Mouse (Mus musculus) adrenal gland, postnatal 14 days (tissue): ENCODE results near the gene Sdcbp2. TPM values are rescaled to one million over a fixed set of nuclear protein-coding genes. Genes with fewer than 3 reads are reported as not detected.
"Not testable (repeated sequence)": the region's sequence is repeated elsewhere in the genome, so short reads cannot be mapped to it uniquely, and the experiment has no call there.

Experiments
- DNase-seq: peaks from one replicate; pipeline ENCODE4 v3.0.0; 2021; ENCODE audit warnings: mixed read lengths
- total RNA-seq: library from RNA; stranded (reverse); gene quantifications from 2 replicates; pipeline ENCODE4 v1.2.3, GENCODE M21; 2021

Gene Sdcbp2
- total RNA-seq, 1 experiment from 2014 or later = 2.1 TPM

GRCm38 (mm10) chr2:151566856-151567255 is 5.6 kb upstream of the Sdcbp2 start:
- peak; percentile 52 for DNase-seq

- peak; percentile 78 for DNase-seq
These were observed 3.0 kb upstream of the Sdcbp2 start for GRCm38 (mm10) chr2:151569452-151569851.

- no peak for DNase-seq
These were observed 1.2 kb downstream of the Sdcbp2 start for GRCm38 (mm10) chr2:151573667-151574066.

DNA sequence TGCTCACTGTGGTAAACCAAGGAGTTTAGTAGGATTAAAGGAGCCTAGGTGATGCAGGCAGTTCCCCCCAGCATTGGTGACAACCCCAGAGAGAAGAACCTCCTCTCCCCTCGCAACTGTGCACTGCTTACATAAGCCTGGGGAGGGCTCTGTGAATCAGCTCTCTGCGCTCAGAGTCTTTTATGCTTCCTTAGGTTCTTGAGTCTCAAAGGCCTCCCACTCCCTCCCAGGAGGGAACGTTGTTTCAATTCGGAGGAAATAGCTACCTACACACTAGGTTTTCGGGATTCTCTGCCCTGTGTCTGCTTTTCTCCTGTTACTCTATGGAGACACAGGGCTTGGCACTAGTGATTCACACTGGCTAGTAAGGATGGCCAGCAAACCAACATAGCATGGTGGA is 2.2 kb downstream of the Sdcbp2 start:
- DNase-seq = no peak

DNA sequence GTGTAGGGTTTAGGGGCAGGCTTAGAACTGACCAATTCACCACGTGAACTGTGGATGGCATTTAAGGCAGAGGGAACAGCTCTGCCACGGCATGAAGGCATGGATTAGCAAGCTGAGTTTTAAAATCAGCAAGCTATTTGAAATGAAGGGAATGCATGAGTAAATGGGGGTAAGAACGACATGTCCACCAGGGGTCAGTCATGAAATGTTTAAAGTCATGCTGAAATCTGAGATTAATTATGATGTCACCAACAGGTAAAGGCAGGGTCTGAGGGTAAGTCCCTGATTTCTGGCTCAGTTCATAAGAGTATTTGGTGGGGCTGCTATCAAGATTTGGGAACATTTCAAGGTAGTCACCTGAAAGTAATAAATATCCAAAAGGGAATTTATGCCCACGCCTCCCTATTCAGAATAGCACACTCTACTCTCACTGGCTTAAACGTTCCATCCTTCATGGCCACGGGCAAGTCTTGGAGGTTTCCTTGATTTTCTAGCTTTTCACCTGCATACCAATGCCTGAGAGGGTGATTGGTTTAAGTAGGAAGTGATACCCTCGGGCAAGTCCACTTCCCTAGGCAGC is 2.8 kb downstream of the Sdcbp2 start:
- DNase-seq = peak; percentile 51

DNA sequence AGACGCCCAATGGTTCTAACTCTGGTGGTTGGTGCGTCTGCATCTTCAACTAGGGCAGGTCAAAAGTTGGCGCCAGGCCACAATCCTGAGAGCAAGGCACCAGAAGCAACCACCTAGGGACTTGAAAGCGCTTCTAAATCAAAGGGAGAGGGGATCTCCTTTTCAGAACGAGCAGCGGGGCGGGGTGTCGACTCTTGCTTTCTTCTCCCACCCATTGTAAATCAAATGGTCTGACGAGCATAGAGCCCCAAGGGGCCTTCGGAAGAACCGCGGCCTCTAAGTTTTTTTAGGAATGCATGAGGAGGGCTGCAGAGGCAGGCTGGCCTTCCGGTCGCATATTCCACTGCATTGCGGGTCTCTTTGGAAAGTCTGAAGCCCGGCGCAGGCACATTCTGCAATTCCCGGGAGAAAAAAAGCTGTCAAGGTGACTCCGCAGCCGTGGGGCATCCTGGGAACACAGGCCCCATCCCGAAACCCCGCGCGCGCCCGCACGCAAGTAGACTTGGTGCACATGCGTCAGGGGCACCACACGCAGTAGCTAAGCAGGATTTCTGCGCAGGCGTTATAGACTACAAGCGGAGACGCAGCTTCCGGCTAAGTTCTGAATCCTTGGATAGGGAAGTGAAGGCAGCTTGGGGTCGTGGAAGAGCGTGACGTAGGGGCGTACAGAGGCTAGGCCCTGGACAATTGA is 3.4 kb downstream of the Sdcbp2 start:
- peak; percentile 93 for DNase-seq

- no peak for DNase-seq
These were observed 6.8 kb downstream of the Sdcbp2 start for GRCm38 (mm10) chr2:151579183-151579582.

DNA sequence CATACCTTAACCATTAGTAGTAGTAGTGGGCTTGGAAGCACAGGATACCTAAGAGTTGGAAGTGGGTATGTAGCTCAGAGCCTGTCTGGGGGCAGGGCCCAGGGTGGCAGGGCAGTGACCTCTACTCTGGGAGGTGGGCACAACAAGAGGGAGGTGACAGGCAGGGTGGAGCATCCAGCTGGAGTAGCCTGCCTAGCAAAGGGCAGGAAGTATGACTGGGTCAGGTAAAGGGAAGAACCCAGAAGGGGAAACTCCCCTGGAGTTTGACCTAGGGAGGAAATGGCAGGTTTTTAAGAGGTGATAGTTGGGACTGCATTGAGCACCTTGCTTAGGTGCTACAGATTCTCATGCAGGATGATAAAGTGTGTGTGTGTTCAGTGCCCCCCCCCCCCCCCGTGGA is 8.5 kb downstream of the Sdcbp2 start:
- no peak for DNase-seq

GRCm38 (mm10) chr2:151585934-151586333 is 13.5 kb downstream of the Sdcbp2 start:
- no peak for DNase-seq

DNA sequence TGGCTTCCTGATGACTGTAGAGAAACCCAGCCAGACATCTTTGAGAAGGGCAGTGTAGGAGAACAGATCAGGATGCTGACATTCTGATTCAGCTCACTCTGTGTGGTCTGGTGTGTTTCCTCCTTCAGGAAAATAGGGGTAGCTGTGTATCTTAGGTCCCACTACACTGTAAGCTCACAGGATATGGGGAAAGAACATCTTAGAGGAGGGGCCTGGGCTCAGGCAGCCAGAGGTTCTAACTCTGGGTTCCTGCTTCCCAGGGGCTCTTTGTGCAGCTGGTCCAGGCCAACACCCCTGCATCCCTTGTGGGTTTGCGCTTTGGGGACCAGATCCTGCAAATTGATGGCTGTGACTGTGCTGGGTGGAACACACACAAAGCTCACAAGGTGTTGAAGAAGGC is 14.4 kb downstream of the Sdcbp2 start:
- no peak for DNase-seq

- DNase-seq = no peak
These were observed 14.9 kb downstream of the Sdcbp2 start for GRCm38 (mm10) chr2:151587306-151587705.

- no peak for DNase-seq
These were observed 25.6 kb downstream of the Sdcbp2 start for GRCm38 (mm10) chr2:151598068-151598467.

DNA sequence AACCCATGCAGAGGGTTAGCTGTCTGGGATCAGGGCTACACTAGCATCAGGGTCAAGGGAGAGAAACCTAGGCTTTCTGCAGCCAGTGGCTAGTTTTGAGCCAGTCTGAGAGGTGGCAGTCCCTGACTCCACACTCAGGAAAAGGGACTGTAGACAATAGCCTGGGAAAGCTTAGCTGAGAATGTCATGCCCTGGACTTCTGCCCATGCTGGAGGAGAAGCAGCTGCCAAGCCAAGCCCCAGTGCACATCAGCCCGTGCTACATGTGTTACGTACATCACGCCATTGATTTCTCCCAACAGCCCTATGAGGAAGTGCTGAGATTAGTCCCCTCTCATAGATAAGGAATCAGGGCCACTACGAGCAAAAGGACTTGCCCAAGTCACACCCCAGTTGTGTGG is 29.7 kb downstream of the Sdcbp2 start:
- no peak for DNase-seq

- DNase-seq = peak; percentile 46
These were observed 31.2 kb downstream of the Sdcbp2 start for GRCm38 (mm10) chr2:151603630-151604029.

DNA sequence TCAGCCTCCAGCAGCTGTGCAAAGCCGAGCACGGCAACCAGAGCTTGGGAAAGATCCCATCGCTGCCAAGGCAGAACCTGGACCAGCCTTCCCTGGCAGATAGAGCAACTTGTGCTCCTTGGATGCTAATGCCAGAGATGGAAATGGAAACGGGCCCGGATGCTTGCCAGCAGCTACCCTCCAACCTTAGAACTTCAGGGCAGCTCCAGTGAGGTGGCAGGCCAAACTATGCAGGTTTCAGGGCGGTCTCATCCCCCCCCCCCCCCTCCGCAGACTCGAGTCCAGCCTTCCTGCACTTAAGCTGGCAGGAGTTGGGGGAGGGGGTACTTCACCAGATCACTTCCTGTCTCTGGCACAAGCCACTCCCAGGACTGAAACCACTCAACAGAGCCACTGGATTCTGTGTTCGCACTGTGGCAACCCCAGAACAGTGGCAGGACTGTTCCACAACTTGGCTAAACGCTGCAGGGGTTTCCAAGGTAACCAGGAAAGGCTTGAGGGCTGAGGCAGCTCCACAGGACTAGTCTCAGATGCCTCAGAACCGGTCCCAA is 33.1 kb downstream of the Sdcbp2 start:
- peak; percentile 31 for DNase-seq

GRCm38 (mm10) chr2:151608435-151608834 is 36.0 kb downstream of the Sdcbp2 start:
- no peak for DNase-seq

GRCm38 (mm10) chr2:151609974-151610373 is 37.6 kb downstream of the Sdcbp2 start:
- DNase-seq = peak; percentile 54

- DNase-seq = not testable (repeated sequence)
These were observed 43.4 kb downstream of the Sdcbp2 start for GRCm38 (mm10) chr2:151615779-151616178.

- no peak for DNase-seq
These were observed 44.3 kb downstream of the Sdcbp2 start for GRCm38 (mm10) chr2:151616551-151617329.

DNA sequence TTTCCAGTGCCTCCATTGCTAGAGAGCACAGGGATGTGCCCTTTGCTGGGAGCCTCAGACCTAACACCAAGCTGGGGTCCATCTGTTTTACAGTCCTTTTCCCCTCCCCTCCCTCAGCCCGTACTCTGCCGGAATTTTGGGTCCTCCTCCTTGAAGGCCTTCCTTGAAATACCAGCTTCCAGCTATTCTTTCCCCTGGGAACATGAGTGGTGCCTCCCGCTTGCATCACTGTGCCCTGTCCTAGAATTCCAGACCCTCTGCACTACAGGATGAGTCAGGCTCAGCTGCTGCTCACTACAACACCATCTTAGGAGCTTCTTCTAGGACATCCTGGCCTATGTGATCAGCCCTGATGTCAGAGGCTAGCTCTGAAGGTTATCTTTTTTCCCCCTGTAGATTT is 51.4 kb downstream of the Sdcbp2 start:
- DNase-seq = no peak

DNA sequence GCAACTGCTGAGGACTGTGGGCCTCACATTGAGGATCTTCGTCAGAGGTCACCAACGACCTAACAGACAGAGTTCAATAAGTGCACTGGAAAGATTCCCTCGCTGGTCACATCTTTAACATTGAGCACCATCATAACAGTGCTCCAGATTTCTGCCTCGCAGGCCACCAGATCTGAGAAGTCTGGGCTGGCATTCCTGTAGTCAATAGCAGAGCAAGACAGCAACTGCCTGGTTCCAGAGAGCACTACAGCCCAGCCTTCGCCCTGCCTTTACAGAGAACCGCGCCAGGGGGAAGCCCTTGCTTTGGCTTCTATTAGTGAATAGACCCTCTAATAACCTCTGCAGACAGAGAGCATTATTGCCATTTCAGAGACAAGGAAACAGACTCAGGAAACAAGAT is 53.9 kb downstream of the Sdcbp2 start:
- no peak for DNase-seq

DNA sequence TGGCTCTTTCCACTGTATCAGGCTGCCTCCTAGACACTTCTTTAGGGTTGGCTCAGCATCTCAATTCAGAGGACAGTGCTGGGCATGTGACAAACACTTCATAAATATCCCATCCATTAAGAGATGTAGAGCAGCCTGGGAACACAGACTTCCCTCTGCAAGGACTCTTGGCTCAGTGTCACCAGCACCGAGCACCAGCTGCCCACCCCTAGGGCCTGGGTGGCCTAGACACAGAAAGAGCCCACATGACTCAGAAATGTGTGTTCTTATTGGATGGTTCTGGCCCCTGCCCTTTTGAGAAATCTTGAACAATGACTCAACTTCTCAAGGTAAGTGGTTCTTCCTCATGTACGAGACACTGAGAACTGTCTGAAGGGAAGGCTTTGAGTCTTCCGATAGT is 55.6 kb downstream of the Sdcbp2 start:
- no peak for DNase-seq

GRCm38 (mm10) chr2:151629310-151629709 is 56.9 kb downstream of the Sdcbp2 start:
- no peak for DNase-seq
